Mouse (Mus musculus) ES-Bruce4 (cell line): ENCODE results near the gene Zcchc17.

ENCODE experiments used
- CTCF ChIP-seq: IDR thresholded peaks from one replicate; pipeline ENCODE4 v1.8.1; 2011; ENCODE audit warnings: low read depth, low read length
- POLR2A ChIP-seq: IDR thresholded peaks from one replicate; pipeline ENCODE4 v1.8.1; 2011; ENCODE audit warnings: low read length; ENCODE audit not compliant: insufficient read depth

DNA sequence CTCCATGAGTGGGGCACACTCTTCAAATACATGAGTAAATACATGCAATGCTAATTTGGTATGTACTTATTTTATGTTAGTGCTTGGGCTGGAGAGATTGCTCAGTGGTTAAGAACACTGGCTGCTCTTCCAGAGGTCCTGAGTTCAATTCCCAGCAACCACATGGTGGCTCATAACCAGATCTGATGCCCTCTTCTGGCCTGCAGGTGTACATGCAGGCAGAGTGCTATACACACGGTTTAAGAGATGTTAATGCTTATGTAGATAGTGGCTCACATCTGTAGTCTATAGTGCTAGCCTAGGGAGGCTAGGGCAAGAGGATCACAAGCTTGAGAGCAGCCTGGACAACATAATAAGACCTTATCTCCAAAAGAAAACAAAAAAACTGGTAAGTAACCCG, 20.7 kb upstream of the Zcchc17 start:
- TF ChIP-seq CTCF = peak; percentile 5
- TF ChIP-seq POLR2A = no peak
